Mouse (Mus musculus): ENCODE measurements around the gene Cpsf7. TPM values are rescaled to one million over a fixed set of nuclear protein-coding genes. Genes with fewer than 3 reads are reported as not detected.
A peak's percentile ranks its signal among the peaks of the same experiment; 100 is the strongest.
"Not testable (repeated sequence)": the region's sequence is repeated elsewhere in the genome, so short reads cannot be mapped to it uniquely, and the experiment has no call there.

Gene Cpsf7
- total and polyA plus RNA-seq, 3 experiments: 20.6 to 25.2 (median 23.8) TPM

- H3K79me2 ChIP-seq (replicated peaks; ENCODE audit: control insufficient read depth, insufficient read depth, low read length): no peaks in the 10 kb centered on the region
- intact Hi-C loops (cut with DNase I): loop anchor here (1.0 to 2.0 kb wide), 3 partner anchors 21 to 49 kb away; partner anchors contain the start of genes Cpsf7, Cyb561a3, Ddb1 and Tkfc
- 1% methylated on average over 43 of the region's 43 CpGs for WGBS
- peak; percentile 88 to 90 for DNase-seq
- H3K27me3 ChIP-seq (ENCODE audit: control insufficient read depth, insufficient read depth, low read length): no peaks in the 10 kb centered on the region
- H3K27ac ChIP-seq: peak within 1 kb of the TSS; percentile 84
- 0 out of 2 replicates have a peak, but pooled peaks cover 2% of the 10 kb centered on the region for H3K4me1 ChIP-seq (ENCODE audit: control insufficient read depth, insufficient read depth, low read length)
- H3K4me3 ChIP-seq: peak within 1 kb of the TSS; percentile 84
- TF ChIP-seq POLR2A (IDR thresholded peaks at IDR 0.05; ENCODE audit: insufficient read depth, low read depth, low read length): peak; percentile 80
- TF ChIP-seq CTCF (IDR thresholded peaks at IDR 0.05): peak; percentile 30; the same call in 1 of the 2 replicates
- TF ChIP-seq EP300 (IDR thresholded peaks at IDR 0.05; ENCODE audit: insufficient read depth, low read depth, low read length): 0 out of 2 replicates have a peak, but pooled peaks have one; percentile 30
- H3K9ac ChIP-seq (ENCODE audit: low read depth, low read length): peak within 1 kb of the TSS; percentile 62
- peaks cover 2% of the 10 kb centered on the region; the same call in 1 of the 2 replicates for H3K36me3 ChIP-seq (ENCODE audit: control insufficient read depth, insufficient read depth, low read length)
Measured at GRCm38 (mm10) chr19:10555624-10556510, 30.8 kb downstream of the Cpsf7 start, which contains the start of gene Tmem216. Gene Tmem216, minus strand, starts transcription at chr19:10556238.

DNA sequence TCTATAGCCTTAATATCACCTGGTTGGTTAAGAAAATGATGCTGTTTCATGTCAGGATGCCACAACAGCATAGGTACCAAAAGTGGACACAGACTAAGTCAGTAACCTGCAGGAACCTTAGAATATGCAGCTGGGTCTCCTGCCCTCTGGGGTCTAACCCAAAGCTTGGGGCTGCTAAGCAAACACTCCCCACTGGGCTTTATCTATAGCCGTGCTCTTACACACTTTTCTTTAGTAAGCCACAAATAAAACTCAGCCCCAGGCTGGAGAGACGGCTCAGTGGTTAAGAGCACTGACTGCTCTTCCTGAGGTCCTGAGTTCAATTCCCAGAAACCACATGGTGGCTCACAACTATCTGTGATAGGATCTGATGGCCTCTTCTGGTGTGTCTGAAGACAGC lies 31.9 kb downstream of the Cpsf7 start:
- Histone ChIP-seq H3K4me1 (ENCODE audit: control insufficient read depth, insufficient read depth, low read length) (peaks cover 5% of the 10 kb centered on the region), H3K27ac (no peak overlapping the region), H3K4me3 (no peak overlapping the region), H3K79me2 (replicated peaks; ENCODE audit: control insufficient read depth, insufficient read depth, low read length) (no peaks in the 10 kb centered on the region), H3K9ac (ENCODE audit: low read depth, low read length) (no peak overlapping the region), H3K27me3 (ENCODE audit: control insufficient read depth, insufficient read depth, low read length) (no peaks in the 10 kb centered on the region), H3K36me3 (ENCODE audit: control insufficient read depth, insufficient read depth, low read length) (peaks cover 2% of the 10 kb centered on the region; the same call in 1 of the 2 replicates)
- DNase-seq: no peak
- 78% methylated on average over 2 of the region's 2 CpGs for WGBS
- intact Hi-C loops (cut with DNase I): no loop called here
- TF ChIP-seq CTCF (IDR thresholded peaks at IDR 0.05) (no peak), EP300 (IDR thresholded peaks at IDR 0.05; ENCODE audit: insufficient read depth, low read depth, low read length) (no peak)

- Histone ChIP-seq H3K27me3 (ENCODE audit: control insufficient read depth, insufficient read depth, low read length) (no peaks in the 10 kb centered on the region), H3K79me2 (replicated peaks; ENCODE audit: control insufficient read depth, insufficient read depth, low read length) (no peaks in the 10 kb centered on the region), H3K36me3 (ENCODE audit: control insufficient read depth, insufficient read depth, low read length) (peaks cover 2% of the 10 kb centered on the region; the same call in 1 of the 2 replicates), H3K4me1 (ENCODE audit: control insufficient read depth, insufficient read depth, low read length) (peaks cover 7% of the 10 kb centered on the region), H3K27ac (no peak overlapping the region), H3K4me3 (no peak overlapping the region), H3K9ac (ENCODE audit: low read depth, low read length) (no peak overlapping the region)
- intact Hi-C loops (cut with DNase I): no loop called here
- 86% methylated on average over 2 of the region's 2 CpGs for WGBS
- no peak for DNase-seq
- TF ChIP-seq POLR2A (IDR thresholded peaks at IDR 0.05; ENCODE audit: insufficient read depth, low read depth, low read length) (no peak), EP300 (IDR thresholded peaks at IDR 0.05; ENCODE audit: insufficient read depth, low read depth, low read length) (no peak), CTCF (IDR thresholded peaks at IDR 0.05) (no peak)
Measured at GRCm38 (mm10) chr19:10557430-10557829, 32.4 kb downstream of the Cpsf7 start.

GRCm38 (mm10) chr19:10557837-10558375 lies 32.8 kb downstream of the Cpsf7 start:
- H3K36me3 ChIP-seq (ENCODE audit: control insufficient read depth, insufficient read depth, low read length); DNase-seq; H3K4me3 ChIP-seq; H3K27me3 ChIP-seq (ENCODE audit: control insufficient read depth, insufficient read depth, low read length); H3K27ac ChIP-seq; H3K79me2 ChIP-seq (replicated peaks; ENCODE audit: control insufficient read depth, insufficient read depth, low read length); H3K4me1 ChIP-seq (ENCODE audit: control insufficient read depth, insufficient read depth, low read length); intact Hi-C loops (cut with DNase I); H3K9ac ChIP-seq (ENCODE audit: low read depth, low read length): not testable (repeated sequence)
- WGBS: 72% methylated on average over 4 of the region's 4 CpGs
- TF ChIP-seq CTCF (IDR thresholded peaks at IDR 0.05): peak; percentile 60

- H3K27me3 ChIP-seq (ENCODE audit: control insufficient read depth, insufficient read depth, low read length): no peaks in the 10 kb centered on the region
- WGBS: 49% methylated on average over 5 of the region's 5 CpGs
Measured at GRCm38 (mm10) chr19:10560108-10560507, 35.0 kb downstream of the Cpsf7 start.

More at GRCm38 (mm10) chr19:10560108-10560507, 35.0 kb downstream of the Cpsf7 start:
- Histone ChIP-seq H3K4me3 (no peak overlapping the region), H3K4me1 (ENCODE audit: control insufficient read depth, insufficient read depth, low read length) (peaks cover 7% of the 10 kb centered on the region), H3K27ac (no peak overlapping the region), H3K36me3 (ENCODE audit: control insufficient read depth, insufficient read depth, low read length) (no peaks in the 10 kb centered on the region), H3K79me2 (replicated peaks; ENCODE audit: control insufficient read depth, insufficient read depth, low read length) (no peaks in the 10 kb centered on the region), H3K9ac (ENCODE audit: low read depth, low read length) (no peak overlapping the region)
- TF ChIP-seq EP300 (IDR thresholded peaks at IDR 0.05; ENCODE audit: insufficient read depth, low read depth, low read length) (no peak), CTCF (IDR thresholded peaks at IDR 0.05) (peak; percentile 49)
- intact Hi-C loops (cut with DNase I): no loop called here
- no peak for DNase-seq

Data from heart, adult 2 months (tissue).